Mouse (Mus musculus) ZHBTc4 (cell line): Measurements from ENCODE around the gene Lrrc74a.
A peak's percentile ranks its signal among the peaks of the same experiment; 100 is the strongest.

ENCODE experiments used
- DNase-seq: peaks from one replicate; pipeline ENCODE4 v3.0.0-alpha.2; 2011; ENCODE audit warnings: low read depth, low spot score

Lrrc74a gene

DNA sequence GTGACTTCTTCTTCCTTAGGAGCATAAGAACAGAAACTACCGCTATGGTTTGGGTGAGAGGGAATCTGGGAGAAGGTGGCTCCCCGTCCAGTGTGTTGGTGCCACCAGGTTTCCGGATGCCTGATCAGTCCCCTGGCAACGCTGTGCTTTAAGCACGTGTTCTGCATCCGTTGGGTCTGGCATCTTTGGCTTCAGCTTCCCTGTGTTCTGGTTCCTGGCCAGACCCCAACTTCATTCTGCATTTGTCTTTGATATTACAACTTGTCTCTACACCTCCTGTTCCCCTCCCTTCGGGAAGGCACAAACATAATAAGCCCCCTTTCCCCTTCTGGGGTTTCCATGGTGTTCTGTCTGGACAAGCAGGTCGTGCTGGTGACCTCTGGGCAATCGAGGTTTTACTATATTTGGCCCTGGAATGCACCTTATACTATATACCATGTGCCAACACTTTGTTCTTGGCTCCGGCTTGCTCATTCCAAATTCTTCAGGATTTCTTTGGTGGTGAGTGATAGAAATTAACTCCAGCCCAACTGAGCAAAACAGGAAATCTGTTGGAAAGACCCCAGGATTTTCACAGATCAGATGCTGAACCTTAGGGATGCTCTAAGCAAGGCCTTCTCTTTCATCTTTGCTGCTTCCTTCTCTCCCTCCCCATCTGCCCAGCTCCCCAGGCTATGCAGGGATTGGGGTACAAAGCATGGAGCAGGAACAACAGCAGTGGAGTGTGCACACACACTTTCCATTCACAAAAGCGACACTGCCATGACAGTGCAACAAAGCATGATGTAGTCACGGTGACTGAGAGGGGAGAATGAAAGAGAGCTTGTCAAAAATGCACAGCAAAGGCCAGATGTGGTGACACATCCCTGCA, 52.2 kb downstream of the Lrrc74a start:
- no peak for DNase-seq

DNA sequence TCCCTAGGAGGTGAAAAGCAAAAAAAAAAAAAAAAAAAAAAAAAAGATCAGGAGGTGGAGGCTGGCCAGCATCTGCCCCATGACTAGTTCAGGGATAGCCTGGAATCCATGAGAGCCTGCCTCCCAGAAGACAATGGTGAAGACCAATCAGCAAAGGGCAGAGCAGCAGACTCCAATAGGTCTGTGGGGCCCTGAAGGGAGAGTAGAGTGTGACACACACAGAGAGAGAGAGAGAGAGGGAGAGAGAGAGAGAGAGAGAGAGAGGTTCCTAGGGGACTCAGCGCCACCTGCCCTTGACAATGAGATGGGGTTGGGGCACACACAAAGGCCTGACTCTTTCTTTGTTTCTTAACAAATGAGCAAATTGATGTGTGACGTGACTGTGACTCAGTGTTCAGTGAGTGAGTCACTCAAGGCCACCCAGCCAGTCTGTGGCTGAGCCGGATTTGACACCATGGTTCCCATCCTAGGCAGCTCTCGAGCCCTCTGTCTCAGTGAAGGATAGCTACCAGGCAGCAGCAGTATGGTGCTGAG, 52.9 kb downstream of the Lrrc74a start:
- peak; percentile 84 for DNase-seq

DNA sequence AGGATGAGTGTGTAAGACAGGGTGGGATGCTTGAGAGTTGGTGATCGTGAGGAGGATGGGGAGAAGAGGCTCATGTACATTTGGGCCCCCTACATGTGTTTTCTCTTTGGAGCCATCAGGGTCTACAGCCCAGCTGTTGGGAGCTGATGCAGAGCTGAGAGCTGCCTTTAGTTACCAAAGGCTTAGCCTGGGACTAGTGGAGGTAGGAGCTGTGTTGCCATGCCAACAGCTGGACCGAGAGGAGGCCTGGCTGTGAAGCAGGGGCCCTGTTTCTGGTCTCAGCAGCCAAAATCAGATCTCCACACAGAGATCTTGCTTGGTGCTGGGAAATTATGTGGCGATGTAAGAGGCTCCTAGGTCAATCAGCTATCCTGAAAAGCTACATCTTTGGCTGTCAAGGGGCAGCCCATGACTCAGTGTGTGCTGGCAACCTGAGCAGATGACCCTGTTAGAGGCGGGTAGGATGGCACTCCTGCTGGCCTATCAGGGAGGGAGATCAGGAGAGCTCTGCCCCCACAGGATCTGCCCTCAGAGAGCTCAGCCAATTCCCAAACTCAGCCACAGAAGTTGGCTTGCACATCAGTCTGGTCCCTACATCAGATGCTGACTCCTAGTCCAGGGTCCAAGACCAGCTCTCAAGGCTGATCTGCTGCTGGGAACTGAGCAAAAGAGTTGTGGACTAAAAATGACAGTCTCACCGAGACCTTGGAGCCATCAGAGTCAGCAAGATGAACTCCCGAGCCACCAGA, 56.1 kb downstream of the Lrrc74a start:
- DNase-seq, result no peak

DNA sequence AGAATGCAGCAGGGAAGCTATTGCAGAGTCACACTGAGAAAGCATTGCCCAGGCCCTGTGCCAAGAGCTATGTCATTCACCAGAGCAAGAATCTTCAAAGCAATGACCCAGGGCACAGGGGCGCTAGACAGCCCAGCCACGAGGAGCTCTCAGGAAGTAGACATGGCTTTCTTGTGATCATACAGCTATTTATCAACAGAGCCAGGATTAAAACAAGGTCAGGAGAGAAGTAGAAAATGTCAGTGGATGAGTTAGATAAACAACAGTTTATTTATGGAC, 56.6 kb downstream of the Lrrc74a start:
- DNase-seq, result no peak

DNA sequence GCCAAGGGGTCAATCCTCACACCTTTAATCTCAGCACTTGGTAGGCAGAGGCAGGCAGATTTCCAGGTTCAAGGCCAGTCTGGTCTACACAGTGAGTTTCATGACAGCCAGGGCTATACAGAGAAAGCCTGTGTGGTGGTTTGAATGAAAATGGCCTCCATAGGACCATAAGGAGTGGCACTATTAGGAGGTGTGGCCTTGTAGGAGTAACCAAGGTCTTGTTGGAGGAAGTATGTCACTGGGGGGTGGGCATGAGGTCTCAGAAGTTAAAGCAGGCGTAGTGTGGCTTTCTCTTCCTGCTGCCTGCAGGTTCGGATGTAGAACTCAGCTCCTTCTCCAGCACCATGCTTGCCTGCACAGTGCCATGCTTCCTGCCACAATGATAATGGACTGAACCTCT, 57.8 kb downstream of the Lrrc74a start:
- DNase-seq, result peak; percentile 62

DNA sequence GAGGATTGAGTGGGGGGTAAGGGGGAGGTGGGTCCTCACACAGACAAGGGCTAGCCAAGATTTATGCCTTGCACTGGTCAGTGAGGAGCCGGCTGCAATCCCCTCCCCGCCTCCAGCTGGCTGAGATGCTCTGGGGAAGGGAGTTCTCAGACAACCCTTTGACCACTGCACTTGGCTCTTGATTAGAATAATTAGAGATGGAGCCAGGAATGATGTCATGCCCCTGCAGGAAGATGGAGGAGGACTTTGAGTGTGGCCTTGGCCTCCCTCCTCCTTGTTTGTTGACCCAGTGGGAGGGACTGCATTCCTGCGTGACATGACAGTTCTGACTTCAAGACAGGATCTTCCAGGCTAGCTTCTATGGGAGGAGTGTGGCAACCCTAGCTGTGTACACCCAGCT, 59.7 kb downstream of the Lrrc74a start:
- DNase-seq, result peak; percentile 74

DNA sequence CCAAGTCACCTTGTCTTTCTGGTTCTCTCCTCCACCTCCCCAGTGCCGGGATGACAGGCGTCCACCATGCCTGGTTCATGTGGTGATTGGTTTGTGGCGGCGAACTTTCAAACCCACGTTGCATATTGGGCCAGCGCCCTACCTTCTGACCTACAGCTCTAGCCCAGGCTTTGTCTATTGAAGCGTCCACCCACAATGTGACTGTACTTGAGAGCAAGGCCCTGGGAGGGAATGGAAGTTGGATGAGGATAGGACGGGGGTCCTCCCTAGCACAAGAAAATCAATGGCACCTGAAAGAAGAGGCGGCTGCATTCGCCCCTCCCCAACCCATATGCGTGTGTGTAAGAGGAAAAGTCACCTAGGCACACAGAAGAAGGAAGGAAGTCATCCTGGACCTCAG, 60.2 kb downstream of the Lrrc74a start:
- DNase-seq, result no peak

DNA sequence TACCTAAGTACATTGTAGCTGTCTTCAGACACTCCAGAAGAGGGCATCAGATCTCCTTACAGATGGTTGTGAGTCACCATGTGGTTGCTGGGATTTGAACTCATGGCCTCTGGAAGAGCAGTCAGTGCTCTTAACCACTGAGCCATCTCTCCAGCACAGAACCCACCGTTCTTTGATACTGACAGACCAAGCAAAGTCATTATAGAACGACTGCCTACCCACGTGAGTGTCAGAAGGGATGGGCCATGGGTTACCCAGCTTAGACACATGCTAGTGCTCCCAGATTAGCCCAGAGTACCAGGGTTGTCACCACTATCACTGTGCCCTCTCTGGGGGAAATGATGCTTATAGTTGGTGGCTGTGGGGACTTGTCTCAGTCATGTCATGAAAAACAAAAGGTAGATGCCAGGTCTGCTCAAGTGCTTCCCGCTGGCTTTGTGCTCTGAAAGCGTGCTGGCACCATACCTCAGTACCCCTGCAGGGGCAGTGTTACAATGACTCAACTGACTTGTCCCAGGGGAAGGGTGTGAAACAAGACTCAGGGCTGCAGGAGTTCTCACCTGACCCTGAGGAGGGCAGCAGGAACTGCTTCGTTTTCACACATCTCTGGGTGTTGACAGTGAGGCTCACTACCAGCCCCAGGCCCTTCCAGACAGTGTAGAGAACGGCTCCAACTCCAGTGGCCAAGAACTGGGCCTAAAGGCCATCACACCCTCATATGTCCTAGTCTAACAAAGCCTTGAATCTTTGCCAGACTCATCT, 61.1 kb downstream of the Lrrc74a start:
- DNase-seq, result peak; percentile 91

DNA sequence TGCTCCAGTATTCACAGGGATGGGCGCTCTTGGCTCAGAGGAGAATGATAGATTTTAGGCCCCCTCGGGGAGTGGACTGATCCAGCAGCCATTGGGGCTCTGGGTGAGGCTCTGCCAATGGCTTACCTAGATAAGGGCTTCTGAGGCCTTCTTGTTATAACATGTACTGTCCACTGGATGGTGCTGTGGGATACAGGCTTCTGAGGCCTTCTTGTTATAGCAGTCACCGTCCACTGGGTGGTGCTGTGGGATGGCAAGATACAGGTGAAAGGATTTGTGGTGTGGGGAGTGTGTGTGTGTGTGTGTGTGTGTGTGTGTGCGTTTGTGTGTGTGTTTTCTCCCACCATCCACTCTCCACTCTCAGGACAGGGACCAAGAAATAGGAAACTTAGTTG, 61.7 kb downstream of the Lrrc74a start:
- DNase-seq, result peak; percentile 94

DNA sequence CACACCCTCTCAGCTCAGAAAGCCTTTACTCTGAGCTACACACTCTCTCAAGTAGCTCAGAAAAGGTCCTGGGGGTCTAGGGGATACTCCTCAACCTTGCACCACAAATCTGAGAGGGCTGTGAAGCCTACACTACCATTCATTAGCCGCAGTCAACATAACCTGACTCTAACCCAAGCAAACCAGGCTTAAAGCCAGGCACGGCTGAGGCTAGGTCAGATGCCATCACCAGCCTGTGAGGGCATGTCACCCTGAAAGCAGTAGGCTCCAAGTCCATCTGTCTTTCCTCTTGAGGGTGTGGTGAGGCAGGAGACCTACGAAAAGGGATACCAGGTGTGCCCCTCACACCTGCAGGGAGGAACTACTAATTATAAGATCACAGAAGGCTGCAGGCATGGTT, 62.2 kb downstream of the Lrrc74a start:
- no peak for DNase-seq

DNA sequence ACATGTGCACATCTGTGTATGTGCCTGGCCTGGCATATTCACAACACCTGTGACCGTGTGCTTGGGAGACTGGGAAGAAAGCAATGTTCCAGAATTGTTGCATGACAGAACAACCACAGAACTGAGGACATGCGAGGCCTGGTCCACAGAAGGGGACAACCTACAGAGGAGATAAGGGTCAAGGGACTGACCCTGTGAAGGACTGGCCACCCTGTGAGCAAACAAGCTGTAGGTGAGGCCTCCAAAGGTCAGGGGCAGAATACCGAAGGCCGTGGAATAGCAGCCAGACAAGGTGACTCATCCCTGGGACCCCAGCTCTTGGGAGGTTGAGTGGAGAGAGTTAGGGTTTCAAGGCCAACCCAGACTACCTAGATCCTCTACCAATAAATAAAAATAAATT, 63.6 kb downstream of the Lrrc74a start:
- no peak for DNase-seq

DNA sequence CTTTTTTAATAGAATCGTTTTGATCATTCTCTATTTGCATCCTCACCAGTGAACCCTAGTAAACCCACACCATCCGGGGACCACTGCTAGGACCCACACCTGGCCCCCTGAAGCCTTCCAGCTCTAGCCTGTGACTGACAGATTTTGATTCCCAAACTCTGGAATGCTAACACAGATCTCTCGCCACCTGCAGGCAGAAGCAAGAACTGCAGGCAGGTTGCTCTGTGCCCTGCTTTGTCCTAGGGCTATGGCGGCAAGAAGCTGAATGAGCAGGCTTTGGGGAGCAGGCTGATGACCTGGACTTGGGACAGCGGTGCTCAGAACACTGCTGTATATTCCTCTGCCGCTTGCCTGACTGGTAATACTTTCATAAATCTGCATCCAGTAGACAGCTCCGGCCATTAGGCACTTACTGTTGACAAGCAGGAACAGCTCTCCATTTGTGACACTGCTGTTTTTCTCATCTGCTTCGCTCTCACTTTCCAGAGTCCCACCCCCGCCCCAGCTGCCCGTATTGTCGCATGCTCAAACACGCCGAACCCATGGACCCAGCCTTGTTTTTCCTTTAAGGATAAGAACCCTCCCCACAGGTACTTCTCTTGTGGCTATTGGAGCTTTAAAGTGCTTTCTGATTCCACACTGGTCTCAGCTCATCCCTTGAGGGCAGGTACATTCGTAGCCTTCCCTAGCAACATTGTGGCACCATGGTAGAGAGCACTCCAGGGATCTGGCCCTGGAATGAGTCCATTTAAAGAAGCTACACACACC, 64.8 kb downstream of the Lrrc74a start:
- peak; percentile 94 for DNase-seq

DNA sequence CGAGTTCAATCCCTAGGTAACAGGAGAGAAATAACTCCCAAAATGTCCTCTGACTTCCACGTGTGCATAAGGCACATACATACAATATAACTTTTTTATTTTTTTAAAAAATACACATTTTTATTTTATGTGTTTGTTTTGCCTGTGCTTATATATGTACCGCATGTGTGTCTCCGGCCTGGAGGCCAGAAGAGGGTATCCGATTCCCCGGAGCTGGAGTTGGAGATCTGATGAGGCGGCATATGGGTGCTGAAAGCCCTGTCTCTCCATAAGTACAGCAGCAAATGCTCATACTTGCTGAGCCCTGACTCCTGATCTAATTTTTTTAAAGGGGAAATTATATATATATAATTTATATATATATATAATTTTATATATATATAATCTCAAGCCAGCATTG, 65.6 kb downstream of the Lrrc74a start:
- no peak for DNase-seq

DNA sequence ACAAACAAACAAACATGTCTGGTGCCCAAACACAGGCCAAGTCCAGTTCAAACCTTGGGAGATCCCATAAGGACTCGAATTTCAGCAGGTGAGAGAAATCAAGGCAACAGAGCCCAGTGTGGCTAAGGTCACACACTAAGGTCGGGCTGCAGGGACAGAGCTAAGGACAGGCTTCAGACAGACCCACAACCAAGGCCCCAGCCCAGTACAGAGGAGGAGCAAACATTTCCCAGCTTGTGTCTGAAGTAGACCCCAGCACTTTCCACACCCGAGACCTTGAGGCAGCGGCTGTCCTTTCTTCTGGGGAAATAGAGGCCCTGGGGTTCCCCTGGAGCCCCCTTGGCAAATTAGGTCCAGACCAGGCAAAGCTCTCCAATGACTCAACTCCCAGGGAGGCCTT, 66.2 kb downstream of the Lrrc74a start:
- no peak for DNase-seq

DNA sequence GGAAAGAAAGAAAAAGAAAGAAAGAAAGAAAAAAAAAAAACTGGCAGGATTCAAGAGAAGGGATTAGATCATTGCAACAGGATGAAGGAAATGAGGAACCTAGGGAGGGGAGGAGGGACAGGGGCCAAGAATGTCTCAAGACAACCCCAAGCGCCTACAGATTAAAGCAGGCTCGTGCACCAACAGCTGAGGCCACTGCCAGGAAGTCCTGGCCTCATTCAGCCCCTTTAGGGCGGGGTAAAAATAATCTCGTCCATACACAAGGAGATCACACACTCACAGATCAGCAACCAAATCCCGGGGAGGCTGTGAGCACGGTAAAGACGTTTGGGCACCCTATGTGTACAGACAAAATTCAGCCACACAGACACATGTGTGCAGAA, 66.6 kb downstream of the Lrrc74a start:
- DNase-seq, result peak; percentile 73

DNA sequence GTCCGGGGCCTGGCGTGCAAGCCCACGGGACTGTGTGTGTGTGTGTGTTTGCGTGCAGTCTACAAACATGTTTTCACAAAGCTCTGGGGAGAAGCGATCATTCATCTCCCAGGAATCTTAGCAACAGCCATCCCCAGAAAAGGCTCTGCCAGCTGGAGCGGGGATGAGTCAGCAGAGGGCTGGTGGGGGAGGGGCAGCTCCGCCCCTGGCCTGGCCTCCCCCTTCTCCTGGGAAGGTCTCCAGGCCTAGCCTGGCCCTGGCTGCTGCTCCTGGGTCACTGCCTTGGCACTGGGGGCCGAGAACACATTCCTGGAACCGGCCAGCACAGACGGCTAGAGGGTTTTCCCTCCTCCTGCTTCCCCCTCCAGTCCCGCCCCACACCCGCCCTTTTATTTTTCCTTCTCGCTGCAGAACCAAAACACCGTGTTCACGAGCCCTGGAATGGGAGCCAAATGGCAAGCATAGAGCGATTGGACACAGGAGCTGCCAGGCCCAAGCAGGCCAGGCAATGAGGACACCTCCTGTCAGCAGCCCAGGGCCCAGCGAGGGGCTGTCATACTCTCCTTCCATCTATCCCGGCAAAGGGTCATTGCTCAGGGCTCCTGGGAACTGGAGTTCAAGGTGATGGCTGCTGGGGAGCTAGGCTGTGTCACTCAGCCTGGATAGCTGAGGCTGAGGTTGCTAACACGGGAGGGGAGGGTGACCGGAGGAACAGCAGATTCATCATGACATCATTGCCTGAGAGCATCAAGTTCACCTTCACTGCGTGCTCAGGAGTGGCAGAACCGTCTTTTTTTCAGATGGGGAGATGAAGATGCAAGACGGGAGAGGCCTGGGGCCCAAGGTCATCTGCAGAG, 67.2 kb downstream of the Lrrc74a start:
- DNase-seq, result peak; percentile 90

DNA sequence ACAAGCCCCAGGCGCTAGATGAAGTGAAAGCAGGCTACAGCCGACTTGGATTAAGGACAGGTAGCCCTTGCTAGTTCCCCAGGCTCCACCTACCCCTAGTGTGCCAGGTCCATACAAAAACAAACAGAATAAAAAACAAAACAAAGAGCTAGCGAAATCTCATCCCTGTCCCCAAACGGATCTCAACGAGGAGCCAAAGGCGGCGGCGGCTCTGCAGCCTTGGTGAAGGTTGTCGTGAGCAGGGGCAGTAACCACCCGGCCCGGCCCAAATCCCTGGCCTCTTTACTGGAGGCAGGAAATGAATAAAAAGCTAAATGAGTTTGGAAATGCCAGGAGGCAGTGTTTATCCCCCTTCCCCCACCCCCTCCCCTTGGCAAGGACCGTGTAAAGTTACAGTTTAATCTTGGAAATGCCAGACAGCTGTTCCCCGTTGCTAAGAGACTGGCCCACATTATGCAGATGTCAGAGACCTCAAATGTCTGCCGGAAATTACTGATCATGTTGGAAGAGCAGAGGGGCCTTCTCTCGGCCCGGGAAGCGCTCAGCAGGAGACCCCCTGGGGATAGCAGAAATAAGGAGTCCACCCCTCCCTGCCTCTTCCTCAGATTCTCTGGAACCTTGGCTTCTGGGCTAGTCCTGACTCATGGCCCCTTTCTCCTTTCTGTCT, 68.0 kb downstream of the Lrrc74a start:
- DNase-seq, result peak; percentile 95

DNA sequence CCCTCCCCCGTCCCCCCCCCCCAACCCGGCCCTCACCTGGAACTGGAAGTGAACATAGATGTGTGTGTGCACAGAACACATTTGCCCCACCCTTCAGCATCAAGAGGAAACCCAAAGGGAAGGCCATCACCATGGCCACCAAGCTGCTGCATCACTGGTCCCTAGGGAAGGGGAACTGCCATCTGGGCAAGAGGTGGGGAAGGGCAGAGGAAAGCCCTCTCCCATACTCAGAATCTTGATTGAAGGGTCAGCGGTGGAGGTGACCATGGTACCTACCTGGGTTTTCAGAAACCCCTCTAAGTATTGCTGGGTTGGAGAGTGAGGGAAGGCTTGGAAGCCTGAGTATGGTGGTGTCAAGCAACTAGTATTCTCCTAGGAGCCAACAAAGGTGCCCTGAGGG, 68.7 kb downstream of the Lrrc74a start:
- DNase-seq, result no peak

DNA sequence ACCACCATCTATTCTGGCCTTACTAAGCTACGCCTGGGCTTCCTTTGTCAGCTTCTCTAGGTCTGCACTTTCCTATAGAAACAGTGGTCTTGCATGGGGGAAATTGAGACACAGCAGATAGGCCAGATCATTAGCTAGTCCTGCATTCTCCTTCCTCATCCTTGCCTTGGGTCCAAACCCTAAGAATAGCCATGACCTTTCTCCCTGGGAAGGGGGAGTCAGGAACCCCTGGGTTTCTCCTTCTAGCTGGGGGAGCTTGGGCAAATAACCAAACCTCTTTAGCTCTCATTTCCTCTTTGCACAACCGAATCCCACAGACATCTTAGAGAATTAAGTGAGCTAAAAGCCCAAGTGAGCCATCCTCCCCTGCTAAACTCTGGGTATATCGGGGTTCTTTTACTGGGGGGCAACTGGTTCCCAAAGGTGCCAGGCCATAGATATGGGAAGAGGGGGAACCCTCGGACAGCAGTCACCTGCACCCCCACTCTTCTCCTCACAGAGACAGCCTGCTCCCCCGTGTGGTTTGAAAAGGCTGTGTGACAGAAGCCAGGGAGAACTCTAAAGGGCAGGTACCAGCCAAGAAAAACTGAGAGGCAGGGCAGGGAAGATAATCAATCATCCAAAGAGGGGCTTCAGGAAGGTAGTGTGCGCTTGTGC, 69.6 kb downstream of the Lrrc74a start:
- no peak for DNase-seq

DNA sequence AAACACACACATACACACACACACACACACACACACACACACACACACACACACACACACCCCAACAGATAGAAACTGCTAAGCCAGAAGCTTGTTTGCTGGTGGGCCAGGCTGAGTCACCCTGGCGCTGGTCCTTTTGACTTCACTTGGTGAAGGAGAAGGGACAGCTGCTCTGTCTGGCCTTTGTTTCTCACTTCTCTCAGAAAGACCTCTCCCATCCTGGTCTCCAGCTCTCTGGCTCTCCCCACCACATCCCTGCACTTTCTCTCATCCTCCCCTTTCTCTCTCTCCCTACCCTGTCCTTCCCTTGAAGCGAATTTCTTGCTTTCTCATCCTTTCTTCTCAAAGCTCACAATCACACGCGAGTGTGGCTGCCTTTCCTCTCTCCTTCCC, 70.1 kb downstream of the Lrrc74a start:
- DNase-seq, result no peak
